Mouse (Mus musculus) thymus, adult 18-20 months (tissue): ENCODE results near the gene Olfr715b.
"Not testable (repeated sequence)": the region's sequence is repeated elsewhere in the genome, so short reads cannot be mapped to it uniquely, and the experiment has no call there.

Experiments used
- DNase-seq, 2 experiments: peaks; one replicate each; pipeline ENCODE4 v3.0.0; 2022; ENCODE audit warnings: mixed read lengths in 2 of 2

The Olfr715b gene

GRCm38 (mm10) chr7:107110269-107110668 lies at the start of gene Olfr715b:
Gene Olfr715b, minus strand, starts transcription at chr7:107110369.
- DNase-seq: not testable (repeated sequence)

- not testable (repeated sequence) for DNase-seq
Observed at GRCm38 (mm10) chr7:107138027-107138426, 27.9 kb upstream of the Olfr715b start, which contains the start of gene Olfr716. Gene Olfr716, plus strand, starts transcription at chr7:107138327.

DNA sequence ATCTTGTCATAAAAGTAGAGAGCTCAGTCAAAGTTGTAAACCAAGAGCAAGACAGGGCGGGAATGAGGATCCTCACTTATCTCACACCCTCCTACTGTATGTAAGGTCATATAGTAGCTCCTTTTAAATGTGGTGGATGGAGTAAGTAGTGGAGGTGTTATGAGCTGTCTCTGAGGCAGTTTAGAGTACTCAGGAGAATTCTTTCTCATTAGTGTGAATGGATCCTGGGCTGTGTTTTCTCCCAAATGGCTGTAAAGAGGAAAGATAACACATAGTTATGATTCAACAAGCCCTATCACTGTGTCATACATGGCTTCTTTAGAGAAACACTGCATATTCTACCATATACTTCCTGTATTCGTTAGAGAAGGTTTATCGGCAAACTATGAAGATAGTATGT lies 20.8 kb upstream of the Olfr715b start, which contains the start of gene Olfr715:
Gene Olfr715, minus strand, starts transcription at position 101 of the 400 bp plus-strand sequence.
- not testable (repeated sequence) for DNase-seq

- no peak for DNase-seq
Observed at GRCm38 (mm10) chr7:107092920-107093319, 17.2 kb downstream of the Olfr715b start, which contains the start of gene Olfr17. Gene Olfr17, plus strand, starts transcription at chr7:107093220.

GRCm38 (mm10) chr7:107070681-107071080 lies 39.5 kb downstream of the Olfr715b start, which contains the start of gene Olfr714:
Gene Olfr714, plus strand, starts transcription at chr7:107070981.
- DNase-seq: no peak
